Mouse (Mus musculus): ENCODE measurements at regions not wholly inside any gene's neighbourhood (a gene's known extent, or its start where the extent isn't known, plus 50 kb on each side); places are given as distances from the start of the nearest gene placed in this dataset.
A peak's percentile ranks its signal among the peaks of the same experiment; 100 is the strongest.

DNA sequence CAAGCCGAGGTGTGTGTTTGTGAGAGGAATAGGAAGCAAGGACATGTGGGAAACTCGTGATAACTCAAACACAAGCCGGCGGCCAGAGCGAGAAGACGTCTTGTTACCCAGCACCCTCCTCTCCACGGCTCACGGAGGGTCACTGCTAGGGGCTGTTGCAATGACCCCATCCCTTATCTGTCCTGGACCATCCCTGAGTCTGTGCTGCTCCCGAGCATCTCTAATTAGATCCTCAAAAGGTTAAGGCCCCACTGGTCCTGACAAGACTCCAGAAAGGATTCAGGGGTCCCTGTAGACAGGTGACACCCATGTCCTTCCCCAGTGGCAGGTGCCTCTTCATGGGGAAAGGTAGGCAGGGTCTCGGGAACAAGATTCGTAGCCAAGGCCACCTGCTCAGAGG lies 212.6 kb downstream of the Gm26897 start:
- DNase-seq = no peak

DNA sequence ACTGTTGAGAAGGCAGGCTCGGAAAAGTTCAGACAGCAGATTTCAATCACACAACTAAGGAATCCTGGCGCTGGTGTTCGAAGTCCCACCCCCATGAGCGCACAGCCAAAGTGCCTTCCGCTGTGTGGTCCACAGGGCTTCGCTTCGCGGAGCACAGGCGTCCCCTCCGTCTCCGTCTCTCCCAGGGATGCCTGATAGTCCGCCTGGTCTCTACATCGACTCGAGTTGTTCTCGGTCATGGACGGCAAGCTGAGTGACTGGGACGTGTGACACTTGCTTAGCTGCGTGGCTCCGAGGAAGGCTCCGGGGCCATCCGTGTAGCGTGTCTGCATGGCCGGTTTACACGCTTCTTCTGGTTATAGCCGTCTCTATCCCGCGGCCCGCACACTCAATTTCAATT lies 224.0 kb downstream of the Gm26897 start:
- DNase-seq = no peak

DNA sequence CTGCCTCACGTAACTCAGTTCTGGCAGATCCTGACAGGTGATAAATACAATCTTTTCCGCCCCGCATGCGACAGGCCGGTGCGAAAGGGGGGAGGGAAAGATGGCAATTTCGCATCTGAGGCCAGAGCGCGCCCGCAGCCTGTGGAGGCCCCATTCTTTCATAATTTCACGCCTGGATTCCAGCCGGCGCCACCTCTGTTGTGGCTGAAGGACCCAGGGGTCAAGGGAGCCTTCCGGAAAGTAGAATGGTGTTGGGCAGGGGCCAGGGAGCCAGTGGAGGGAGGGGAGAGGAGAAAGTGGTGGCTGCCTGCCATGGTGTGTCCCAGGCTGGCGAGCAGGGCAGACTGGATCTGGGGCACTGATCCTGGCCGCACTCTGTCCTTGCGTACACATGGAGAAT lies 224.5 kb downstream of the Gm26897 start:
- peak; percentile 42 for DNase-seq

DNA sequence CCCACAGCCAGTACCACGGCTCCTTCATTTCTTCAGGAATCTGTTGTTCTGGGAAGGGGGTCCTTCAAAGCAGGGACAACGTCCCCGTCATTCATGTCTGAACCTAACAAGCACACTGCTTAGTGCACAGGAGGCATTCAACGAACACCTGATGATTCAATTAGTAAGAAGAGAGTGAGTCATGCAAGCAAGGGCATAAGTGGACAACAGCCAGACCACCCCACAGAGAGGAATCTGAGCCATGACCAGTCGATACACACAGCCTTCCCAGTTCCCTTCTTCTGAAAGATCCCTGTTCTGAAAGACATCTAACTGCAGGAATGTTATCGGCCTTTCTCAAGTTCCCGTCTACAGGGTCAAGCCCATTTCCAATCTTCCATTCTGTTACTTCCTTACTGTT lies 231.6 kb downstream of the Gm26897 start:
- no peak for DNase-seq

DNA sequence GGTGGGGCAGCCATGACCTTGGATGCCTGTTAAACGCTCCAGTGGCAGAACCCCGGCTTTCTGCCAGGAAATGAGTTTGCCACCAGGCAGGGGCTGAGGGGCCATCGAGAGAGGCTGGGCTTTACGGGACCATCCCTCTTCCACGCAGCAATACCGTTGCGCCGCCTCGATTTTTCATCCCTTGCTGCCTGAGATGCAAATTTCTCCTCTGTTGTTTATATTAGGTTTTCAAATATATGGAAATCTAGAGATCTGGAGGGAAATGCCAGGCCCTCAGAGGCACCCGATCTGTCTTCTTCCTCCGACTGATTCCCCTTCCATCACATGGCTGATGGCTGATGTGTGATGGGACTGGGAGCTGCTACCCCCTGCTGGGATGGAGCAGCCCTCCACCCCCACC lies 234.4 kb downstream of the Gm26897 start:
- DNase-seq = no peak

DNA sequence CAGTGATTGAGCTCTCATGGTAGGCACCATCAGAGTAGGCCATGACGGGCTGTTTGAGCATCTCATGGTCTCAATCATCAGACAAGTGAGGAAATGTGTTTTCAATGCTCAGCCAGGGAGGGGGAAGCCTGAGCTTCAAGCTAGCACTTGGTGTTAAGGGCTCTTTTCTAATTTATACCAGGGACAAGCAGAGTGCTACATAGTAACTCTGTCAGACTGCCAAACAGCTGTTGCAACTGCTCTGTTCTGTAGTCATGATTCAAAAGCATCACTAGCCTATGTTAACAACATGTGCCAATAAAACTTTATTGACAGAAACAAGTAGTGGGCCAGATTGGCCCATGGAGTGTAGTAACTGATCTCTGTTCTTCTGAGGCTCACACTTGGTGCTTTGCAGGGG lies 235.0 kb downstream of the Gm26897 start:
- no peak for DNase-seq

DNA sequence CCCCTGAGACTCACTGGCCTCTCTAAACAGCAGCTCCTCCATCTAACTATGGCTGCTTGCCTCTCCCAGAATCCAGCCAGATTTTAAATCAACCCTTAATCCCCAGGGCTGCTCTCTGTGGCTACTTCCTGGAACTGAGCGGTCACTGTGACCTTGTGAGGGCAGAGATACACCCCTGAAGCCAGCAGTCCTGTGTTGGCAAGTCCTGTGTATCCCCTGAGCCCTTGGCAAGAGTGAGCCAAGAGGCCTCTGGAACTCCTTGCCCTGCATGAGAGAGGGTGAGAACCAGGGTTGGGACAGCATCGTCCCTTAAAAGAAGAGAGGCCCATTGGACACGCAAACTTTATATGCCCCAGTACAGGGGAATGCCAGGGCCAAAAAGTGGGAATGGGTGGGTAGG lies 237.5 kb downstream of the Gm26897 start:
- no peak for DNase-seq

DNA sequence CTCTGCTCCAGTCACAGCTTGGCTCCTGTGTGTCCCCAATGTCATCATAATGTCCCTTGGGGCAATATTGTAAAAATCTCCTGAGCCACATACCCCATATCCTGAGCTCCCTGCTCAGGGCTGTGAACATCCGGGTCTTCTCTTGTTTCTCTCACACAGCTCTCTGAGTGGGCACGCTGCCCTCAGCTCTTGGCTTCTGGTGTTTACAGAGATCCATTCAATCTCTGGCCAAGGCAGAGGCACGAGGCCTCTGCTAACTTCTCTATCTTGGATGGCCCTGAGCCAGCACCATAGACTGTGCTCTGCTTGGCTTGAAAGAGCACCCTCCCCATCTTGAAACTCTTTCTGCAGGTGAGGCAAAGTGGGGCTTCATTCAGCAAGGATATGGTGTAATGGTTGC lies 238.2 kb downstream of the Gm26897 start:
- DNase-seq = peak; percentile 12

DNA sequence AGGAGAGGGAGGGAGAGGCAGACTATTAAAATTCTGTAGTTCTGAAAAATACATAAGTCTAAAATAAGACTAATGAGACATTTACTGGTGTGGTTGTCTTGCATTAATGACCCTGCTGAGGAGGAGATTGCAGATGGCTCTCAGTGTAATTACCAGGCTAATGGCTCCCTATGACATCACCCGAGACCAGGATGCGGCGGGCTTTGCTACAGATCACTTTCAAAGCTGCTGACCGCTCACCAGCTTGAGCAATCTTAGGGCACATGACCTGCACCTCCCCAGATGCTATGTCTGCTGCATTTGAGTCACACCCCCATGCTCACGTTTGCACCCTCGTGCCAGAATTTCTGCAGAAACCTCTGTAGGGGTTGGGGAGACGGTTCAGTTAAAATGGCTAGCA lies 242.0 kb downstream of the Gm26897 start:
- DNase-seq = no peak

DNA sequence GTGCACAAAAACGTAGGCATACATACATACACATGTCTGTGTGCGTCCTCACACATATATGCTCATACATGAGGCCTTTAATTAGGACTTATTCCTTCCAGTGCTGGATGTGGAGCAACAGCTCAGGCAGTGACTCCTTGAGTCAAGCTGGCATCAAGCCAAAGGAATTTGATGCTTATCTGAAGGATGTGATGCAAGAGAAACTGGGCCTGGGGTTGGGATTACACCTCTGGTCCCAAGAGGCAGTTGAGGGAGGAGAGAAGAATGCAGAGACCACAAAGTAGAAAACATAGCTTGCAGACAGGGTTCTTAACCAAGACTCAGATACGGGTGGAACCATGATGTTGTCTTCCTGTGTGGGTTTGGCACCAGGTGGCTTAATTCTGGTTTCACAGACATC lies 245.9 kb downstream of the Gm26897 start:
- no peak for DNase-seq

DNA sequence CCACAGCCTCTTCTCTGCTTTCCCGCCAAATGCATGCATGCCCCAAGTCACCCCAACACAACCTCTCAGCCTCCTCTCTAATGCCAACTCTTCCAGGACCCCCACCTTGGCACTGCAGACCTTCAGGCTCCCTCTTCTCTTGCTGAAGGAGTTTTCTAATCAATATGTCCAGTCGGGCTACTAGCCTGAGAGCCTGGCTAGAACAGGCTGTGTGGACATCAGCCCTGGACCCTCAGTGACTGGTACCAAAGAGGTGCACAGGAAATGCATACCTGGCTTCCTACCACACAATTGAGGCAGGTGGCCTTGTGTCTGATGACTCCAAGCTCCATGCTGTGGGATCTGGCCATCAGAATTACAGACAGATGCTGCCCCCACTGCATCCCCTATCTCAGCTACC lies 248.4 kb downstream of the Gm26897 start:
- DNase-seq = no peak

DNA sequence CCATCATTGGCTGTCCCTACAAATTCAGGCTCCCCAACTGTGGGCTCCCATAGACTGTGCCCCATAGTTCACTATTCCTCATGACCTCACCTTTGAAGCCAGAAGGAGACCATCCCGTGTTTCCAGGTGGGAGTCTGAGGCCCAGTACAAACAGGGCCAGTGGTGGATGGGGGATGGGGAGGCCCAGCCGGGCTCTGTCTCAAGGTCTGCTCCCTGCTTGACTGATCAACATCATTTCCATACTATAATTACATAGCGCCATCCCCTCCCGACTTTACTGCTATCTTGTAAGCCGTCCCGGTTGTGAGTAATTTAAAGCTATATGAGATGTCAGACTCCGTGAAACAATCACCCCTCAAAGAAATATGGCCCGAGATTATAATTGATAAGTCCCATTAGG lies 252.3 kb downstream of the Gm26897 start:
- no peak for DNase-seq

DNA sequence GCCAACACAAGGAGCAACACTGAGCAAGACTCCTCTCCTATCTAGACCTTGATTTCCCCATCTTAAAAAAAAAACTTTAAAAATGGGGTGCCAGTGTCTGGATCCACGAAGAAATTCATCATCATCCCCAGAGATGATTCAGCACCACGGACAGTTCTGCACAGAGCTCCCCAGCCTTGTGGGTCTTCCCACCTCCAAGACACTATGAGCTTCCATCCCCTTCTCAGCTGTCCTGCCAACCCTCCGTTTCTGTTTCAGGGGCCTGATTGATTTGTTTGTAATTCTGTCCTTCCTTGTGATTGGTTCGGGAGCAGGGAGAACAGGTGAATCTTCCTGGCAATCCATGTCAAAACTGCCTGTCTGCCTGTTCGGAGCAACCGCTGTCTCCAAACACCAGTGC lies 253.3 kb downstream of the Gm26897 start:
- DNase-seq = no peak

DNA sequence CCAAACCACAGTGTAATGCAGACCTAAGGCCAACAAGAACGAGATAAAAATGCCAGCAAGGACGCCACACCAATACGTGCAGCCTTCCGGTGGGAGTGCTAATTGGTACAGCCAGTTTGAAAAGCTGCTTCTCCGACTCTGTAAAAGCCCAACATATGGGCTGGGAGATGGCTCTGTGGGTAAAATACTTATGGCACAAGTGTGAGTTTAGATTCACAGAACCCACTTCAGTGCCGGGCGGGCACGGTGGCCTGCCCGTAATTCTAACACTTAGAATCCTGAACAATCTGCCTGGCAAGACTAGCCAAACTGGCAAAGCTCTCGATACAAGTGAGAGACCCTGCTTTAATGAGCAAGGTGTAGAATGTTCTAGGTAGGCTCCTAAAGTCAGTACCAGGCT lies 258.1 kb downstream of the Gm26897 start:
- DNase-seq = no peak

DNA sequence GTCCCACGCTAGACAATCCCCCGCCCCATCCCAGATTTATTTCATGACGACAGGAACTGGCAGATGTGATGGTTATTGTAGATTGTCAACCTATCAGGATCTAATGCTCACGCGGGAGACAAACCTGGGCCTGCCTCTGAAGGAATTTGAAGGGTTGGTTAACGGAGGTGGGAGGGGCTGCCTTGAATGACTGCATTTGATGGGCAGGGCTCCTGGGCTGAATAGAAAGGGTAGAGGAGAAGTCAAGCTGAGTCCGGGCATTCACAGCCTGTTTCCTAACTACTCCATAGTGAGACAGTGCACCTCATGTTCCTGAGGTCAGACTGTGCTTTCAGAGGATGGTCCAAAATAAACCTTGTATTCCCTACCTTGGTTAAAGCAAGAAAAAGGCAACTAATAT lies 259.1 kb downstream of the Cryba4 start:
- DNase-seq = no peak

DNA sequence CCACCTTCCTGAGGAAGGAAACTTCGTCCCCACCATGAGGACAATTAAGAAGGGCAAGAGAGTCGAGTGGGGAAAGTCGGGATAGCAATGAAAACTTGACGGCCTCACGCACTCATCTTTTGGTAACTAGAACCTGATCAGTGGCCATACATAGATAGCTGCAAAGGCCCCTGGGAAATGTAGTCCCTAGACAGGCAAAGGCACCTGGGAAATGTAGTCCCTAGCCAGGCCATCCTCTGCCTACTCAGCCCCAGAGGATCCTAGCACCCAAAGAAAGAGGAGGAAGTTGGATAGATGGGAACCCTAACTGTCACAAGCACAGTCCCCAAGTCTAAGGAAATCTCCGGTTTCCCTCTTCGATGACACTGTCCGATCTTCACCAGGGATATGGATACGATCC lies 258.4 kb downstream of the Cryba4 start:
- DNase-seq = no peak

DNA sequence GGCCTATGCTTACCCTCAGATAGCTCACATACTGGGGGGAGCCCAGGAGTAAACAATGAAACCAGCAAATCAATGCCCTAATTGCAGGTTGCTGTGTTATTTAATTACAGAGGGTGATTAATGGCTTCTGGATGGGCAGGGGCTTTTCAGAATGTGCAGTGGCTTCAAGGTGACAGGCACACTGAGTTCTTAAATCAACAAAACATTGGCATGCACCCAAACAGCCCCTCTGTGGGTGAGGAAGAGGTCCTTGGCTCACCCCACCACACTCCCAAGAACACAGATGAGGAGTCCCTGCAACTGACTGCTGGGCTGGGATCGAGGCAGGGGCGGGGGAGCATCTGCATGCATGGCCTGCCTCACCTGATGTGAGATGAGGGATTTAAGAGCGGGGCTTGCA lies 255.5 kb downstream of the Cryba4 start:
- DNase-seq = no peak

DNA sequence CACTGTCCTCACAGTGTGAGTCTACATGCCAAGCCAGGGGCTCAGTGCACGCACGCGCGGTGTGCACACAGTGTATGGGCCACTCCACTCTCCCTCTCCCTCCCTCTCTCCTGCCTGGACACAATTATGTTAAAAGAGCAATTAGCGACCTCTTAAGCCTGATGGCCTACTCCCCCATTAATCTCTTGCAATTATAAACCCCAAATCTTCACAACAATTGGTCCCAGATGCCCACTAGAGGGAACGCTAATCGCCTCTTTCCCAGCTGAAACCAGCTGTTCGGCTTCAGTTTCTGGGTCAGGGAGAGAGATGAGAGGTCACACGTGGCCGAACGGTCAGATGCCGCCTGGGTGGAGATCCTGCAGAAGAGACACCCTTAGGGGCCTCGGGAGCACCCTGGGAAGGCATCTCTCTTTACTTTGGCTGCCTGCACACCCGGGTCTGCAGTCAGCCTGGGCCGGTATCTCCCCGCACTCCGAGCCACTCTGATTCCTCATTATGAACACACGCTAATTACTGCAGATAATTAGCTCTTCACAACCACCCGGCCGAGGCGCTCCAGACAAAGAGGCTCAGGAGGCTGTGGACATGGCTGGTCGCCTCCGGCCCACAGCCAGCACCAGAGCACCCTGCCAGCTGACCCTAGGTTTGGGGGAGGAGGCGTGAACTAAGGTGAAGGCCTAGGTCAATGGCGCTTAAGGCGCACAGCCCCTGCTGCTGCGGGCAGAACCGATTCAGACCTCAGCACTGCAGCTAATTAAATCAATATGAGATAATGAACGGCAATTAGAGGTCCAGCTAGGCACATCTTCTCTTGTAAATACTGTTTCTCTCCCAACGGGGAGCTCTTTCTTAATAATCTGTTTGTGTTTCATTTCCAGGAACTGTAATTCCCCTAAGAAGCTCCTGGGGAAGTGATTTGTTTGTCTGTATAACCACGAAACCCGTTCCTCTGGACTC lies 250.3 kb downstream of the Cryba4 start:
- DNase-seq = no peak

DNA sequence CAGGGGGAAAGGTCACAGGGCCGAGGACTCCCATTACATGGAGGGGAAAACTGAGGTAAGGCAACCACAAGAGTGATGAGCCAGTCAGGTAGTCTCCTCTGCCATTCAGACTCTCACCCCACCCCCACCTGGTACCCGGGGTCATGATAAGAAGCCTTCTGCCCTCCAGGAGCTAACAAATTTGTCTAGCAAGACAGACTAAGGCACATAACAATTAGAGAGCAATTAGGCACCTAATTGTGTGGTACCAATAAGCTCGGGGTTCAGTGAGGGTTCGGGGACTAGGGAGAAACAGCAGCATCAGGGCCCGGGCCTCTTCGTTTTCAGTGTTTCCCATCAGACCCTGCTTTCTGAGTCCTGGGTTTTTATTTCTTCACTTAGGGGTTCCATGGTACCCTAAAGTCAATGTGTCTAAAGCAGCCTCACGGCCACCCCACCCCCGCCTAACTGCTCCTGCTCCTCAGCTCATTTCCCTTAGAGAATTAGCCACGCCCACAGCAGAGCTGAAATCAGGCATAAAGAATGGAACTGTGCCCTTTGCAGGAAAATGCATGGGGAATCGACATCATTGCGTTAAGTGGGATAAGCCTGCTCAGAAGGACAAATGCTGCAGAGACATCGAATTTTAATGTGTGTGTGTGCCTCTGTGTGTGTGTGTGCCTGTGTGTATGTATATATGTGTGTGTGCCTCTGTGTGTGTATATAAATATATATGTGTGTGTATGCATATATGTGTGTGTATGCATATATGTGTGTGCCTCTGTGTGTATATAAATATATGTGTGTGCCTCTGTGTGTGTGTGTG lies 249.3 kb downstream of the Cryba4 start:
- DNase-seq = no peak

DNA sequence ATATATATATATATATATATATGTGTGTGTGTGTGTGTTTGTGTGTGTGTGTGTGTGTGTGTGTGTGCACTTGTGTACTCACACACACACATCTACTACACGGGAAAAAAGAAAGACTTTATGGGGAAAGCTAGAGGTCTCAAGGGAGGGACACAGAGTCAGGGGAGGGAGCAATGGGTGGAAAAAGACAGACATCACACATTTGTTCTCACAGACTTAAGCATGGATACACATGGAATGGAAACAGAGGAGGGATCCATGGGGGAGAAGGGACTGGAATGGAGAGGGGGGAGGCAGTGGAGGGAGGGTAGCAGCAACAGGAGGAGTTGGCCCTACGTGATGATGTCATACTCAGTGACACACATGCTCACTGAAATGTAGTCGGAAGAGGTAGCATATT lies 248.3 kb downstream of the Cryba4 start:
- DNase-seq = no peak

DNA sequence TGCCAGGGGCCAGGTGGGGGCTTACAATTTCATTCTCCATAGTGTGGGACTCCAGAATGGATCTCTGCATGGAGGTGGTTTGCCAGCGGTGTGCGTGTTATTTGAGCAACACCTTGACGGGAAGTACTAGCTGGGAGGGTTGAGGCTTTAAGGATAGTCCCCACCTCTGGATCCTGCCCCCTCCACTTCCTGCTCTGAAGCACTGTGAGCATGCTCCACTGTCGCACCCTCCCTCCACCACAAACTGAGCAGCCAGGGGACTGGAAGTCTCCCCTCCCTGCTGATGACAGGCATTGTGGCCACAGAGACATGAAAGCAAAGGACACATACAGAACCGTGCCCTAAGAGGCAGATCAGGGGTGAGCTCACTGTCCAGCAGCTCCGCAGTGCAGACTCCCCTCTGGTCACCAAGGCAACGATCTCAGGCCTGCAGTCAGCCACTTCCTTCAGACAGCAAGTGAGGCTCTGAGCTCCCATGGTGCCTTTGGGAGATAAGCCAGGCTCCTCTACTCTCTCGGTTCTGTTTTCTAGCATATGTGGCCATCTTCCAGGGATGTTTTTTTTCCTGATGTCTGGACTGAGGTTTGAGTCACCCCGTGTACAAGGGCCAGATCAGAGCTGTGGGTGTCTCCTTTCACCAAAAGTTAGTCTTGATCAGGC lies 239.7 kb downstream of the Cryba4 start:
- no peak for DNase-seq

DNA sequence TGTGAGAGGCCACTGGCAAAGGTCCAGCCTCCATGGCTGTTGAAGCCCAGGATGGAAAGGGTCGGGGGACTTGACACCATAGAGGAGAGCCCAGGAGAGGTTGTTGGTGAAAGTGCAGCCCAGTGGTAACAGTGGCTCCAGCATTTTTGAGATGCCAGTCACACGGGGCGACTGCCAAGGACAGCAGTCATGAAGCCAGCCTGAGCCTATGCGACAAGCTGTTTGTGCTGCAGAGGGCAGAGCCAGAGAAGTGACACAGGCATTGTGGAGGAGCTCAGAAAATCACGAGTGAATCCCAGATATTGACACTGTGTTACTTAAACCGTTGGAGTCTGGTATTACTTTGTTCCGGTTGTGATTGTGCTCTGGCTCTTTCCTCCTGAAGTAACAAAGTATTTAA lies 233.4 kb downstream of the Cryba4 start:
- DNase-seq = no peak

DNA sequence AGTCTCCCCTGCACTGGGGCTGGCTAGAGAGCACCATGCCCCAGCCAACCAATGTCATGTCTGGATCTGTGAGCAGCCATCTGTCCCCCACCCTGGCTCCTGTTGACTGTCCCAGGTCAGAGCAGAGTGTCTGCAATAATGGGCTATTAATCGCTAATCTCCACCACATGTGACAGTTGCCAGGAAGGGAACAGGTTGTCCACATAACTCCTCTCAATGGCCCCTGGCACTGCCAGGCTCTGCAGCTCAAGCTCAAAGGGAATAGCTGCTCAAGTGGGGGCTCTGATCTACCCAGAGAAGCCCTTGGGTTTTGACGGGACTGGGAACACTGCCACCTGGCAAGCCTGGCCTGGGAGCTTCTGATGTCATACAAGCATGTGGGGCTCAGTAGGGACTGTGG lies 231.4 kb downstream of the Cryba4 start:
- no peak for DNase-seq

Measured in adrenal gland, postnatal 25 days (tissue).